In genomic region chr14:46917136-46917535, GRCm38 (mm10) we compare ENCODE assay signal across 19 mouse cellular contexts. TPM values are rescaled to one million over a fixed set of nuclear protein-coding genes. Genes with fewer than 3 reads are reported as not detected.
DNase-seq lines count a peak whose midpoint lies in the region; ATAC-seq lines count a peak whose summit lies in the region.
"Had no signal": no experiment of that assay in that cellular context is flagged by ENCODE, and none has a peak within 500 bp of the region (broad histone marks: within the 10 kb centered on the region; RNA-seq: fewer than 3 reads in every experiment).

No protein-coding gene starts in this region.

- 93% methylated on average over 5 of the region's 5 CpGs for WGBS in midbrain, embryonic 11.5 days
- 97% methylated on average over 5 of the region's 5 CpGs for WGBS in midbrain, embryonic 16.5 days

- no peak overlapping the region for H3K4me3 ChIP-seq in midbrain, embryonic 11.5 days (ENCODE audit: low read depth, low read length)
- H3K4me3 ChIP-seq in midbrain, embryonic 16.5 days (ENCODE audit: low read depth, low read length) = no peak overlapping the region
- H3K4me3 ChIP-seq: embryonic facial prominence, embryonic 10.5 days; embryonic facial prominence, embryonic 12.5 days; erythroblast, embryonic 14.5 days; forebrain, embryonic 10.5 days; forebrain, embryonic 12.5 days had no signal

- no peaks in the 10 kb centered on the region for H3K27me3 ChIP-seq in midbrain, embryonic 11.5 days (ENCODE audit: control insufficient read depth, insufficient read depth, low read length)
- H3K27me3 ChIP-seq in midbrain, embryonic 16.5 days (ENCODE audit: control insufficient read depth, insufficient read depth, low read depth, low read length) = no peaks in the 10 kb centered on the region
- H3K27me3 ChIP-seq: CH12.LX; embryonic facial prominence, embryonic 12.5 days; forebrain, embryonic 12.5 days; Patski had no signal

- ATAC-seq in midbrain, embryonic 11.5 days (ENCODE audit: low FRiP score) = no peak
- no peak for ATAC-seq in midbrain, embryonic 16.5 days
- ATAC-seq in erythroblast, adult 5-6 weeks (replicated peaks; ENCODE audit: low FRiP score, poor library complexity, severe bottlenecking) = 0 out of 2 replicates have a peak, but pooled peaks have one; percentile 22
- ATAC-seq: activated CD4-positive, CD25-positive, alpha-beta regulatory T cell, adult 4 months; CD4-positive, CD25-positive, alpha-beta regulatory T cell, adult 4 months; forebrain, embryonic 14.5 days; Patski had no signal

- H3K27ac ChIP-seq in midbrain, embryonic 11.5 days (ENCODE audit: low read depth, low read length) = no peak overlapping the region
- H3K27ac ChIP-seq in midbrain, embryonic 16.5 days (ENCODE audit: low read length) = no peak overlapping the region
- H3K27ac ChIP-seq: embryonic facial prominence, embryonic 10.5 days; embryonic facial prominence, embryonic 12.5 days; forebrain, embryonic 10.5 days; forebrain, embryonic 12.5 days had no signal

- no peak overlapping the region for H3K4me2 ChIP-seq in midbrain, embryonic 11.5 days
- H3K4me2 ChIP-seq in midbrain, embryonic 16.5 days (ENCODE audit: low read length) = no peak overlapping the region
- H3K4me2 ChIP-seq: embryonic facial prominence, embryonic 12.5 days; forebrain, embryonic 12.5 days had no signal

- no peaks in the 10 kb centered on the region for H3K9me3 ChIP-seq in midbrain, embryonic 11.5 days (ENCODE audit: control insufficient read depth, low read length)
- no peaks in the 10 kb centered on the region for H3K9me3 ChIP-seq in midbrain, embryonic 16.5 days (replicated peaks; ENCODE audit: control insufficient read depth, low read length, poor library complexity, severe bottlenecking)
- H3K9me3 ChIP-seq: embryonic facial prominence, embryonic 10.5 days; embryonic facial prominence, embryonic 12.5 days; forebrain, embryonic 10.5 days; forebrain, embryonic 12.5 days; G1E had no signal

- H3K9ac ChIP-seq in midbrain, embryonic 11.5 days (ENCODE audit: low read length) = no peak overlapping the region
- no peak overlapping the region for H3K9ac ChIP-seq in midbrain, embryonic 16.5 days (ENCODE audit: low read depth, low read length)
- H3K9ac ChIP-seq: embryonic facial prominence, embryonic 12.5 days; forebrain, embryonic 12.5 days had no signal

- H3K4me1 ChIP-seq in midbrain, embryonic 11.5 days (ENCODE audit: control insufficient read depth, insufficient read depth, low read length) = 0 out of 2 replicates have a peak, but pooled peaks cover 2% of the 10 kb centered on the region
- no peaks in the 10 kb centered on the region for H3K4me1 ChIP-seq in midbrain, embryonic 16.5 days (ENCODE audit: control insufficient read depth, insufficient read depth, low read length)
- H3K4me1 ChIP-seq: forebrain, embryonic 12.5 days had no signal

- peak; percentile 57 for DNase-seq in heart, adult 11 months
- DNase-seq in heart, adult 9 months (ENCODE audit: low spot score in 2 of 2) = no peak
- DNase-seq in midbrain, embryonic 11.5 days (ENCODE audit: low spot score, missing footprints) = peak; percentile 72
- DNase-seq: adrenal gland, adult 8-10 months; adrenal gland, postnatal 36 days; B cell, adult 2 months had no signal

- H3K36me3 ChIP-seq in midbrain, embryonic 11.5 days (ENCODE audit: control insufficient read depth, insufficient read depth, low read length) = no peaks in the 10 kb centered on the region
- no peaks in the 10 kb centered on the region for H3K36me3 ChIP-seq in midbrain, embryonic 16.5 days (ENCODE audit: control insufficient read depth, insufficient read depth, low read length)
- H3K36me3 ChIP-seq: embryonic facial prominence, embryonic 10.5 days; embryonic facial prominence, embryonic 12.5 days; forebrain, embryonic 10.5 days; forebrain, embryonic 12.5 days; G1E had no signal

RNA-seq across cellular contexts. Expression of gene Samd4, which starts 34.5 kb away (rescaled TPM):
- 2.7 and 2.8 TPM in 2 replicates for polyA plus RNA-seq in midbrain, embryonic 11.5 days (2014; fragmentation: Nextera tagmentation; extraction: Ambion mirVana)
- polyA plus RNA-seq in midbrain, embryonic 16.5 days (2015; fragmentation: Nextera tagmentation; extraction: Ambion mirVana) = 4.5 and 5.0 TPM in 2 replicates
- 5.2 and 7.5 TPM in 2 replicates for total RNA-seq in erythroblast, adult 5-6 weeks (2015; ENCODE audit: low replicate concordance)
- 4.0 and 11.5 TPM in 2 replicates for total RNA-seq in erythroblast, adult 5-6 weeks (2017; ENCODE audit: low replicate concordance)
- polyA plus RNA-seq: CD4-positive, CD25-positive, alpha-beta regulatory T cell, adult 4 months; G1E had no signal

Comparison
In these comparisons a context has a peak if more than half of its experiments do, and no peak if none do; other contexts are left out.
1. DNase-seq: peak in heart, adult 11 months (single experiment) and midbrain, embryonic 11.5 days (single experiment); none in heart, adult 9 months (0 of 2).